Mouse (Mus musculus) cortical plate, adult 2 months (tissue): ENCODE results near the gene Sh2b3.

ENCODE experiments used
- CTCF ChIP-seq: fragments of 200-500 bp; IDR thresholded peaks from 2 replicates; pipeline ENCODE4 v1.5.1; 2011; ENCODE audit warnings: mild to moderate bottlenecking, control low read depth, low read length; ENCODE audit not compliant: insufficient read depth; ENCODE audit errors: extremely low read depth
- POLR2A ChIP-seq: fragments of 200-500 bp; IDR thresholded peaks from 2 replicates; pipeline ENCODE4 v1.6.1; 2011; ENCODE audit warnings: mild to moderate bottlenecking, low read length, control low read depth; ENCODE audit not compliant: insufficient read depth; ENCODE audit errors: extremely low read depth

DNA sequence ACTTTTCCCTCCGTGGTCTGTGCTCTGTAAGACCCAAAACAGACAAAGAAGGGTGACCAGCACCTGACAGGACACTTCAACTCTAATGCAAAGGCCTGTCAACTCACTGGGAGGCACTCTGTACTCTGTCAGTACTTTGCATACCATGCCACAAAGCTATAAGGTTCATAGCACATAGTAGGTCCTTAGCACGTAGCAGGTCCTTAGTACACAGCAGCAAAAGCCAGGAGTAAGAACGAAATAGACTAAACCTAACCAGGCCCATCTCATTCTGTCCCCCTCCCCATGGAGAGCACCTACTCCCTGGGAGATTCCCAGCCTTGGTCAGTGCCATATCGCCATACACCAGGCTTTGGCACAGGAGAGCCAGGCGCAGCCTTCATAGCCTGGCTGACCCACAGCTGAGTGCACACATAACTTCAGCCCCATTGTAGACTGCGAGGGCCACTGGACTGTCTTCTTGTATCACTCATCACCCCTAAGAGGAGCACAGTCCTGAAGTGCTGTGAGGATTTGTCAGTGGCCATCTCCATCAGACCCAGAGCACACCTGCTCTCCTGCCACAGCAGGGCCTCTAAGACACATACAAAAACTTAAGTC, 6.3 kb downstream of the Sh2b3 start:
- TF ChIP-seq POLR2A, result no peak
- no peak for TF ChIP-seq CTCF
